Mouse (Mus musculus): ENCODE data around the gene Gal3st3.

- TF ChIP-seq GATA1 (IDR thresholded peaks at IDR 0.05; ENCODE audit: low read length) (no peak), TAL1 (IDR thresholded peaks at IDR 0.05; ENCODE audit: low read length) (no peak)
Measured at GRCm38 (mm10) chr19:5269392-5269791, 28.7 kb upstream of the Gal3st3 start.
